10 mouse cellular contexts compared by ENCODE assay signal in genomic region chr17:25415421-25415913, GRCm38 (mm10). TPM values are rescaled to one million over a fixed set of nuclear protein-coding genes. Genes with fewer than 3 reads are reported as not detected.
DNase-seq lines count a peak whose midpoint lies in the region; ATAC-seq lines count a peak whose summit lies in the region.
"Had no signal": no experiment of that assay in that cellular context is flagged by ENCODE, and none has a peak within 500 bp of the region (broad histone marks: within the 10 kb centered on the region; RNA-seq: fewer than 3 reads in every experiment).

No protein-coding gene starts in this region.

- no peak overlapping the region for H3K4me3 ChIP-seq in kidney, embryonic 16.5 days (ENCODE audit: low read length)
- no peak overlapping the region for H3K4me3 ChIP-seq in embryonic facial prominence, embryonic 15.5 days (replicated peaks)
- H3K4me3 ChIP-seq in hindbrain, embryonic 16.5 days (ENCODE audit: low read length) = no peak overlapping the region
- no peak overlapping the region for H3K4me3 ChIP-seq in neural tube, embryonic 11.5 days (ENCODE audit: low read depth, low read length)

- H3K9ac ChIP-seq in kidney, embryonic 16.5 days (replicated peaks; ENCODE audit: low read length) = peak overlapping the region; percentile 26; the same call in 1 of the 2 replicates
- no peak overlapping the region for H3K9ac ChIP-seq in embryonic facial prominence, embryonic 15.5 days
- H3K9ac ChIP-seq in hindbrain, embryonic 16.5 days (ENCODE audit: low read depth, low read length) = peak overlapping the region; percentile 27; the same call in 1 of the 2 replicates
- H3K9ac ChIP-seq in neural tube, embryonic 11.5 days (ENCODE audit: low read length) = no peak overlapping the region

- no peak for DNase-seq in kidney, postnatal 10 days
- DNase-seq in neural tube, embryonic 11.5 days (ENCODE audit: low spot score) = peak; percentile 53
- DNase-seq in c-Kit-positive CD71-positive TER-119-positive erythroid progenitor cells, embryonic 14.5 days (ENCODE audit: low spot score) = no peak
- DNase-seq in thymus, postnatal 4 days = no peak

- no peaks in the 10 kb centered on the region for H3K9me3 ChIP-seq in kidney, embryonic 16.5 days (ENCODE audit: low read length)
- H3K9me3 ChIP-seq in embryonic facial prominence, embryonic 15.5 days (replicated peaks) = no peaks in the 10 kb centered on the region
- no peaks in the 10 kb centered on the region for H3K9me3 ChIP-seq in hindbrain, embryonic 16.5 days (ENCODE audit: control insufficient read depth, low read length)
- no peaks in the 10 kb centered on the region for H3K9me3 ChIP-seq in neural tube, embryonic 11.5 days (ENCODE audit: control insufficient read depth, low read length)

- peaks cover 45% of the 10 kb centered on the region for H3K4me1 ChIP-seq in kidney, embryonic 16.5 days (ENCODE audit: insufficient read depth, low read length)
- peaks cover 49% of the 10 kb centered on the region for H3K4me1 ChIP-seq in embryonic facial prominence, embryonic 15.5 days
- H3K4me1 ChIP-seq in hindbrain, embryonic 16.5 days (ENCODE audit: control insufficient read depth, insufficient read depth, low read depth, low read length) = peaks cover 54% of the 10 kb centered on the region
- H3K4me1 ChIP-seq in neural tube, embryonic 11.5 days (ENCODE audit: control insufficient read depth, insufficient read depth, low read length) = peaks cover 47% of the 10 kb centered on the region

- H3K27ac ChIP-seq in kidney, embryonic 16.5 days (ENCODE audit: low read length) = peak overlapping the region; percentile 57
- H3K27ac ChIP-seq in embryonic facial prominence, embryonic 15.5 days (replicated peaks) = peak overlapping the region; percentile 1; the same call in 1 of the 2 replicates
- H3K27ac ChIP-seq in hindbrain, embryonic 16.5 days (ENCODE audit: low read depth, low read length) = peak overlapping the region; percentile 39
- peak overlapping the region; percentile 67; the same call in 1 of the 2 replicates for H3K27ac ChIP-seq in neural tube, embryonic 11.5 days (ENCODE audit: low read depth, low read length)

- no peak overlapping the region for H3K4me2 ChIP-seq in kidney, embryonic 16.5 days (replicated peaks; ENCODE audit: low read depth, low read length)
- H3K4me2 ChIP-seq in embryonic facial prominence, embryonic 15.5 days (replicated peaks) = 0 out of 2 replicates have a peak overlapping the region, but pooled peaks have one; percentile 4
- H3K4me2 ChIP-seq in hindbrain, embryonic 16.5 days (ENCODE audit: low read length) = no peak overlapping the region; the same call in 1 of the 2 replicates
- peak overlapping the region; percentile 12; the same call in 1 of the 2 replicates for H3K4me2 ChIP-seq in neural tube, embryonic 11.5 days (ENCODE audit: low read depth)

- H3K36me3 ChIP-seq in kidney, embryonic 16.5 days (ENCODE audit: insufficient read depth, low read length) = no peaks in the 10 kb centered on the region
- H3K36me3 ChIP-seq in embryonic facial prominence, embryonic 15.5 days = no peaks in the 10 kb centered on the region
- H3K36me3 ChIP-seq in hindbrain, embryonic 16.5 days (ENCODE audit: control insufficient read depth, insufficient read depth, low read length) = no peaks in the 10 kb centered on the region
- H3K36me3 ChIP-seq in neural tube, embryonic 11.5 days (ENCODE audit: control insufficient read depth, insufficient read depth, low read length) = no peaks in the 10 kb centered on the region

- WGBS in kidney, embryonic 16.5 days = 9% methylated on average over 6 of the region's 6 CpGs
- WGBS in embryonic facial prominence, embryonic 15.5 days = 10% methylated on average over 6 of the region's 6 CpGs
- WGBS in hindbrain, embryonic 16.5 days = 7% methylated on average over 6 of the region's 6 CpGs
- 6% methylated on average over 4 of the region's 6 CpGs for WGBS in neural tube, embryonic 11.5 days

- ATAC-seq in kidney, embryonic 16.5 days (ENCODE audit: low FRiP score, low TSS enrichment) = peak; percentile 28
- ATAC-seq in embryonic facial prominence, embryonic 15.5 days (ENCODE audit: insufficient number of reproducible peaks, low FRiP score, low TSS enrichment, low read depth) = peak; percentile 32
- ATAC-seq in hindbrain, embryonic 16.5 days = peak; percentile 25
- peak; percentile 50 for ATAC-seq in neural tube, embryonic 11.5 days (ENCODE audit: insufficient read depth, low FRiP score, low TSS enrichment)
- no peak for ATAC-seq in granulocyte monocyte progenitor cell, adult 5-6 weeks (replicated peaks; ENCODE audit: poor library complexity, severe bottlenecking)

- H3K27me3 ChIP-seq in kidney, embryonic 16.5 days (ENCODE audit: insufficient read depth, low read length) = no peaks in the 10 kb centered on the region
- H3K27me3 ChIP-seq in embryonic facial prominence, embryonic 15.5 days = no peaks in the 10 kb centered on the region
- H3K27me3 ChIP-seq in hindbrain, embryonic 16.5 days (replicated peaks; ENCODE audit: control insufficient read depth, insufficient read depth, low read length) = no peaks in the 10 kb centered on the region
- H3K27me3 ChIP-seq in neural tube, embryonic 11.5 days (ENCODE audit: control insufficient read depth, insufficient read depth, low read length) = no peaks in the 10 kb centered on the region

RNA-seq across cellular contexts. Expression of gene Cacna1h, which starts 18.1 kb away (rescaled TPM):
- polyA plus RNA-seq in kidney, embryonic 16.5 days (2015; fragmentation: Nextera tagmentation; extraction: Ambion mirVana) = 3.3 and 3.5 TPM in 2 replicates
- 4.3 and 5.7 TPM in 2 replicates for polyA plus RNA-seq in embryonic facial prominence, embryonic 15.5 days (2015; fragmentation: Nextera tagmentation; extraction: Ambion mirVana)
- 5.9 and 6.2 TPM in 2 replicates for polyA plus RNA-seq in hindbrain, embryonic 16.5 days (2015; fragmentation: Nextera tagmentation; extraction: Ambion mirVana)
- 9.7 and 13.3 TPM in 2 replicates for polyA plus RNA-seq in neural tube, embryonic 11.5 days (2014; fragmentation: Nextera tagmentation; extraction: Ambion mirVana)
- total RNA-seq in granulocyte monocyte progenitor cell, adult 5-6 weeks (2014; fragmentation: Nextera tagmentation) = not detected in 2 replicates
- not detected in 2 replicates for total RNA-seq in granulocyte monocyte progenitor cell, adult 5-6 weeks (2017)

RNA-seq across cellular contexts. Expression of gene Tekt4, which starts 38.9 kb away (rescaled TPM):
- polyA plus RNA-seq in kidney, embryonic 16.5 days (2015; fragmentation: Nextera tagmentation; extraction: Ambion mirVana) = not detected in 2 replicates
- polyA plus RNA-seq in embryonic facial prominence, embryonic 15.5 days (2015; fragmentation: Nextera tagmentation; extraction: Ambion mirVana) = 3.5 and 6.2 TPM in 2 replicates
- polyA plus RNA-seq in hindbrain, embryonic 16.5 days (2015; fragmentation: Nextera tagmentation; extraction: Ambion mirVana) = 1.4 and 1.9 TPM in 2 replicates
- polyA plus RNA-seq in neural tube, embryonic 11.5 days (2014; fragmentation: Nextera tagmentation; extraction: Ambion mirVana) = 0.25 and 0.46 TPM in 2 replicates
- total RNA-seq in granulocyte monocyte progenitor cell, adult 5-6 weeks (2014; fragmentation: Nextera tagmentation) = not detected in 2 replicates
- not detected in 2 replicates for total RNA-seq in granulocyte monocyte progenitor cell, adult 5-6 weeks (2017)
- total RNA-seq: adrenal gland, postnatal 36 days had no signal
- polyA plus RNA-seq: large intestine, adult 2 months had no signal

RNA-seq across cellular contexts. Expression of gene Tpsg1, which starts 46.4 kb away (rescaled TPM):
- 0.25 TPM in 1 of 2 replicates, not detected in the other for polyA plus RNA-seq in kidney, embryonic 16.5 days (2015; fragmentation: Nextera tagmentation; extraction: Ambion mirVana)
- polyA plus RNA-seq in embryonic facial prominence, embryonic 15.5 days (2015; fragmentation: Nextera tagmentation; extraction: Ambion mirVana) = 10.3 and 10.9 TPM in 2 replicates
- polyA plus RNA-seq in hindbrain, embryonic 16.5 days (2015; fragmentation: Nextera tagmentation; extraction: Ambion mirVana) = 0.43 and 0.55 TPM in 2 replicates
- 0.37 and 0.46 TPM in 2 replicates for polyA plus RNA-seq in neural tube, embryonic 11.5 days (2014; fragmentation: Nextera tagmentation; extraction: Ambion mirVana)
- not detected in 2 replicates for total RNA-seq in granulocyte monocyte progenitor cell, adult 5-6 weeks (2014; fragmentation: Nextera tagmentation)
- not detected in 2 replicates for total RNA-seq in granulocyte monocyte progenitor cell, adult 5-6 weeks (2017)
- total RNA-seq: adrenal gland, postnatal 36 days had no signal

RNA-seq across cellular contexts. Expression of gene Tpsb2, which starts 49.4 kb away (rescaled TPM):
- polyA plus RNA-seq in kidney, embryonic 16.5 days (2015; fragmentation: Nextera tagmentation; extraction: Ambion mirVana) = 2.0 and 2.2 TPM in 2 replicates
- 167 and 237 TPM in 2 replicates for polyA plus RNA-seq in embryonic facial prominence, embryonic 15.5 days (2015; fragmentation: Nextera tagmentation; extraction: Ambion mirVana)
- 0.19 and 2.1 TPM in 2 replicates for polyA plus RNA-seq in hindbrain, embryonic 16.5 days (2015; fragmentation: Nextera tagmentation; extraction: Ambion mirVana)
- not detected in 2 replicates for polyA plus RNA-seq in neural tube, embryonic 11.5 days (2014; fragmentation: Nextera tagmentation; extraction: Ambion mirVana)
- not detected in 2 replicates for total RNA-seq in granulocyte monocyte progenitor cell, adult 5-6 weeks (2014; fragmentation: Nextera tagmentation)
- not detected in 2 replicates for total RNA-seq in granulocyte monocyte progenitor cell, adult 5-6 weeks (2017)

Comparison
In these comparisons a context has a peak if more than half of its experiments do, and no peak if none do; other contexts are left out.
1. H3K27ac ChIP-seq: peak in every context shown above with its lines; median percentile 67 in neural tube, embryonic 11.5 days; 57 in kidney, embryonic 16.5 days; 39 in hindbrain, embryonic 16.5 days; 1 in embryonic facial prominence, embryonic 15.5 days.
2. H3K4me2 ChIP-seq: peak in embryonic facial prominence, embryonic 15.5 days (single experiment) and neural tube, embryonic 11.5 days (single experiment); none in kidney, embryonic 16.5 days (single experiment) and hindbrain, embryonic 16.5 days (single experiment).
3. H3K9ac ChIP-seq: peak in kidney, embryonic 16.5 days (single experiment) and hindbrain, embryonic 16.5 days (single experiment); none in embryonic facial prominence, embryonic 15.5 days (single experiment) and neural tube, embryonic 11.5 days (single experiment).